Mouse (Mus musculus) natural killer cell, adult 2 months (primary cell): ENCODE results near the gene Sipa1l2.

ENCODE experiments used
- DNase-seq, 2 experiments: peaks; one replicate each; pipeline ENCODE4 v3.0.0; 2022; ENCODE audit warnings: low spot score in 2 of 2

The Sipa1l2 gene

GRCm38 (mm10) chr8:125569533-125570365, at the start of gene Sipa1l2:
Sipa1l2 (minus strand) TSS chr8:125569808.
- peak; percentile 97 to 98 for DNase-seq

GRCm38 (mm10) chr8:125618543-125619335, 49.1 kb upstream of the Sipa1l2 start:
- no peak for DNase-seq

- no peak for DNase-seq
These were observed 47.3 kb upstream of the Sipa1l2 start for GRCm38 (mm10) chr8:125616935-125617334.

GRCm38 (mm10) chr8:125616039-125616438, 46.4 kb upstream of the Sipa1l2 start:
- no peak for DNase-seq

- no peak for DNase-seq
These were observed 43.9 kb upstream of the Sipa1l2 start for GRCm38 (mm10) chr8:125613552-125613951.

GRCm38 (mm10) chr8:125611799-125612560, 42.4 kb upstream of the Sipa1l2 start:
- DNase-seq, result no peak

GRCm38 (mm10) chr8:125611024-125611798, 41.6 kb upstream of the Sipa1l2 start:
- DNase-seq, result no peak

GRCm38 (mm10) chr8:125609737-125610136, 40.1 kb upstream of the Sipa1l2 start:
- DNase-seq, result no peak

GRCm38 (mm10) chr8:125607714-125608223, 38.2 kb upstream of the Sipa1l2 start:
- no peak for DNase-seq

- DNase-seq, result no peak
These were observed 37.3 kb upstream of the Sipa1l2 start for GRCm38 (mm10) chr8:125606937-125607336.

- DNase-seq, result no peak
These were observed 35.4 kb upstream of the Sipa1l2 start for GRCm38 (mm10) chr8:125604817-125605512.

GRCm38 (mm10) chr8:125604213-125604816, 34.7 kb upstream of the Sipa1l2 start:
- DNase-seq, result no peak

- no peak for DNase-seq
These were observed 33.8 kb upstream of the Sipa1l2 start for GRCm38 (mm10) chr8:125603312-125603840.

- no peak for DNase-seq
These were observed 30.6 kb upstream of the Sipa1l2 start for GRCm38 (mm10) chr8:125600033-125600686.

GRCm38 (mm10) chr8:125595571-125596508, 26.2 kb upstream of the Sipa1l2 start:
- DNase-seq, result no peak

GRCm38 (mm10) chr8:125590363-125590762, 20.8 kb upstream of the Sipa1l2 start:
- no peak for DNase-seq

- DNase-seq, result no peak
These were observed 17.0 kb upstream of the Sipa1l2 start for GRCm38 (mm10) chr8:125586587-125586986.

- DNase-seq, result no peak
These were observed 14.7 kb upstream of the Sipa1l2 start for GRCm38 (mm10) chr8:125584276-125584675.
